Mouse (Mus musculus): ENCODE results near the gene Inf2.

Inf2 gene

DNA sequence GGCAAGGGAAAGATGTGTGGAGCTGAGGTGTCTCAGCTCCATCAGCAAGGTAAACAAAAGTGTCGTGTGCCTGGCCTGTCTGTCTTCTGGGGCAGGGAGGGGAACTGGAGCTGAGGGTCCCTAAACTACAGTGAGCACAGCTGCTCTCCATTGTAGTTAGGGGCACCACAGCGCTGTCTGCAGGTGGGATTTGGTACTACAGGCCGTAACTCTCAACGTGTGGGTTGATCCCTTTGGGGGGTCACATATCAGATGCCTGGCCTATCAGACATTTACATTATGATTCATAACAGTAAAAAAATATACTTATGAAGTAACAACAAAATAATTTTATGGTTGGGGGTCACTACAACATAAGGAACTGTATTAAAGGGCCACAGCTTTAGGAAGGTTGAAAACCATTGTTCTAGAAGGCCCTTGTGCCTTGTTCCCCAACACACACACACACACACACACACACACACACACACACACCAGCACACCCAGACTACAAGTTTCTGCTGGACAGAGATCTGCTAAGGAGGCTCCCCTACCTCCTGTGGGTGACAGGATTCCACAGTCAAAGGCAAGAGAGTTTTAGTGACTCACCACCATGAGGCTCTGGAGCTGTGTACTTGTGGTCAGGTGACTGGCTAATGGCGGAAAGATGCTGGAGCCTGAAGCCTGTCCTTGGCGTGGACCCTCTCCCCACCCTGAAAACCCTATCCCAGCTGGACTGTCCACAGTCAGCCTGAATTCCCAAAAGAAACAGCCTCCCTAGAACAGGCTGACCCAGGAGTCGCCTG is 38.7 kb downstream of the Inf2 start:
- DNase-seq (ENCODE audit: low spot score): peak; percentile 35

- no peak for DNase-seq (ENCODE audit: low spot score)
Measured at GRCm38 (mm10) chr12:112628197-112628596, 39.6 kb downstream of the Inf2 start.

GRCm38 (mm10) chr12:112628928-112629721 is 40.5 kb downstream of the Inf2 start:
- DNase-seq (ENCODE audit: low spot score): peak; percentile 85

- no peak for DNase-seq (ENCODE audit: low spot score)
Measured at GRCm38 (mm10) chr12:112630029-112630428, 41.4 kb downstream of the Inf2 start.

DNA sequence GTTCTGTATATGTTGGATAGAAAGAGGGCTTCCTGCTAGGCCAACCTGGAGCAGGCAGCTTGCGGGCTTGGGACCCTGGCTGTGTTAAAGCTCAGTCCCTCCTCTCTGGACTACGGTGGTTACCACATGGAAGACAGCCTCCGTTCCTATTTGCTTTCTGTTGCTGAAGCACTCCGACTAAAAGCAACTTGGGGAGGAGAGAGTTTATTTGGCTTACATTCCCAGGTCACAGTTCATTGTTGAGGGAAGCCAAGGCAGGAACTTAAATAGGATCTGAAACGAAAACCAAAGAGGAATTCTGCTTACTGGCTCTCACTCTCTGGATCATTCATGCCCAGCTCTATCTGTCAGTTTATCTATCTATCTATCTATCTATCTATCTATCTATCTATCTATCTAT is 42.2 kb downstream of the Inf2 start:
- no peak for DNase-seq (ENCODE audit: low spot score)

GRCm38 (mm10) chr12:112631472-112631871 is 42.9 kb downstream of the Inf2 start:
- DNase-seq (ENCODE audit: low spot score): no peak

DNA sequence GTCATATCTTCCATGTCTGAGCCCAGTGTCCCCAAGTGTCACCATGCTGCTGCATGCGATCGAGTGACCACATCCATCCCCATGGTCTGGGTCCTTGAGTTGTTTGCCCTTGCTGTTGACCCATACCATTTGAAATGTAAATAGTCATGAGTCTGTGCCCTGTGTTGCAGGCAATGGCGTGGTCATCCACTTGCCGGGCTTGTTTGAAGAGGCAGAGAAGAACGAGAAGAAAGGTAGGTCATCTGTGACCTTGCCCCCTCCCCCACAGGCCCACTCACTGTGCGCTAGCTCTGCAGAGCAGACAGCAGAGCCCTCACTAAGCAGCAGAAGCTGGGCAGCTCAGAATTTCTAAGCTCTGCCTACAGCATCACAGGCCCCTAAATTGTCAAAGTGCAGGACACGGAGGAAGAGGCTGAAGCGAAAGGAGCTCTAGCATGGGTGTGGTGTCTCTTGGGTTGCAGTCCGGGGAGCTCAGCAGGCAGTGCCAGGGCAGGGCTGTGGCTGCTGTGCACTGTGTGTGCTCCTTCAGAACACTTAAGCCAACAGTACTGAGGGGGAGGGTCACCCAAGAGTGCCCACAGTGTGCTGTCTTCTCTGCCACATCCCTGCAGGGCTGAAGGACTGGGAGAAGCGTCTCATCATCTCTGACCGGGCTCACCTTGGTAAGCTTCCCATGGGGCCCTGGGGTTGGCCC is 43.6 kb downstream of the Inf2 start:
- DNase-seq (ENCODE audit: low spot score): no peak

GRCm38 (mm10) chr12:112632907-112633306 is 44.3 kb downstream of the Inf2 start:
- DNase-seq (ENCODE audit: low spot score): no peak

- no peak for DNase-seq (ENCODE audit: low spot score)
Measured at GRCm38 (mm10) chr12:112633686-112634085, 45.1 kb downstream of the Inf2 start.

GRCm38 (mm10) chr12:112639526-112639925 is 50.9 kb downstream of the Inf2 start:
- no peak for DNase-seq (ENCODE audit: low spot score)

DNA sequence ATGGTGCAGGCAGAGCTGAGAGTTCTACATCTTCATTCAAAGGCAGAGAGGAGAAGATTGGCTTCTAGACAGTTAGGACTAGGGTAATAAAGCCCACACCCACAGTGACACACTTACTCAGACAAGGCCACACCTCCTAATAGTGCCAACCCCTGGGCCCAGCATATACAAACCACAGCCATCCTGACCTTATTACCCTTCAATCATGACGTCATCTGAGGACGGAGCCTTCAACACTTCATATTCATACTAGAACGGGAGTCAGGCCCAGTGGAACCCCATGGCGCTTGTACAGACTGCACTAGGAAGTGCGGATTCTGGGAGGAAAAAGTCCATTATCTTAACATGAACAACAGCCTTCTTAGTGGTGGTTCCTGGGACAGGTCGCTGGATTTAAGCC is 54.5 kb downstream of the Inf2 start:
- DNase-seq (ENCODE audit: low spot score): no peak

GRCm38 (mm10) chr12:112644180-112644854 is 55.7 kb downstream of the Inf2 start, which contains the start of gene Siva1:
Gene Siva1, plus strand, starts transcription at chr12:112644679.
- DNase-seq (ENCODE audit: low spot score): peak; percentile 99

DNA sequence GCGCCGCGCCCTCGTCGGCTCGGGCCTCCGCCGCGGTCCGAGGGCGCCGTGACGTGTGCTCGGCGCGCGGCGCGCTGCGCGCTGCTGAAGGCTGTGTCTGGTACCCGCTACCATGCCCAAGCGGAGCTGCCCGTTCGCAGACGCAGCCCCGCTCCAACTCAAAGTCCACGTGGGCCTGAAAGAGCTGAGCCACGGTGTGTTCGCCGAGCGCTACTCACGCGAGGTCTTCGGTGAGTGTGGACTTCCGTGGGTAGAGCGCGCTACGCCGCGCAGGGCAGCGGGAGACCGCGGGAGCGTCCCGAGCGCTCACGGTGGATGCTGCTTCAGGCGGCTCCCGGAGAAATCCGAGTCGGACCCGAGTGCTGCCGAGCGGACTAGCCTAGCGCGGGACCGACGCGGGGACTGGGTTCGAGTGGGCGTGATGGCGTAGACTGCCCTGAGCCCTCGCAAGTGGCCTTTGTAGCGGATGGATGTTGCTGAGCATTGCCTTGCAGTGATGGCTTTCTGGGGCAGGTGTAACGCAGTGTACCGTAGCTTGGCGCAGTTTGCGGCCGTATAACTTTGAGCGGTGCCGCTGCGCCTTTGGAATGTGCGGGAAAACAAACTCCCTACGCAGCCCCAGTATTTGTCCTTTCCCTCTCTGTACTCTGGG is 56.4 kb downstream of the Inf2 start:
- DNase-seq (ENCODE audit: low spot score): peak; percentile 51

- DNase-seq (ENCODE audit: low spot score): no peak
Measured at GRCm38 (mm10) chr12:112646139-112646538, 57.6 kb downstream of the Inf2 start.

DNA sequence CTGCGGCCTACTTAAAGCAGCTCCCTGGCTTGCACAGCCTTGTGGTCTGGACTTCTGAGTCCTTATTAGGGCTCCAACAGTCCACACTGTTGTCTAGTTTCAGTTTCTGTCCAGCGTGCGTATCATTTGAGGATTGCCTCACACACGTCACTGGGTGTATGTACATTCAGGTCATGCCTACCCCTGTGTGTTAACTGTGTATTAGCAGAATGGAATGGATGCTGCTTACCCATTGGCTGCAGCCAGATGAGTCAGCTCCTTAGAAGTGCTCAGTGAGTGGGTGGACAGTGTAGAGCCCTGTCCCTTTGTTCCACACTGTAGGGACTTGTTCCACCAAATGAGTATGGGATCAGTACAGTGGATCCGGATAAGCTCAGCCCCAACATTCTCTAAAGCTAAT is 59.5 kb downstream of the Inf2 start:
- no peak for DNase-seq (ENCODE audit: low spot score)

GRCm38 (mm10) chr12:112651778-112652439 is 63.3 kb downstream of the Inf2 start:
- no peak for DNase-seq (ENCODE audit: low spot score)

DNA sequence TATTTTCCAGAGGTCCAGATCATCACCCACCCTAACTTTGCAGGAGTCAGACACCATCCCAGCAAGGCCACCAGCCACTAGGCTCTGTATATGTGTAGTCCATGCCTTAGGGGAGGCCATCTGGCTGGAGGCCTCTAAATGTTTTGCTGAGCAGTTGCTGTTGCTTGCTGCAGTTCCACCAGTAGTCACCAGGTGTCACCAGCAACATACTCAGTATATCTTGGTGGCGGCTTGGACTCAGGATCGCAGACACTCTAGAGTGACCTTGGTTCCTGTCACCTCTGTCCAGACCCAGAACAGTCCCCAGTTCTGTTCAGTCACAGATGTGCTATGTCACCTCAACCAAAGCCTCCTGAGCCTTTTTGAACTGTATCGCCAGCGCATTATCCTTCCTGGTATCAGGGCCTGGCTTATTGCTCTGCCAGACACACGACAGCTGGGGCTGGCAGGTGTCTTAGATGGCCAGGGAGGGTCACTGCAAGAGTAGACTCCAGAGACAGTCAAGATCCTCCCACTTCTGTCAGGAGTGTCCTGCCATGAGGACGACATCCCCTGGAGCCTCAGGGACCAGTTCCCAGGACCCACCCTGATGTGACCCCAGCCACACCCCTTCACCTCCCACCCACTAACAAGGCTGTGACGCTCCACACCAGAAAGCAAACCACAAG is 64.7 kb downstream of the Inf2 start:
- DNase-seq (ENCODE audit: low spot score): peak; percentile 92

- no peak for DNase-seq (ENCODE audit: low spot score)
Measured at GRCm38 (mm10) chr12:112654076-112654475, 65.5 kb downstream of the Inf2 start.

DNA sequence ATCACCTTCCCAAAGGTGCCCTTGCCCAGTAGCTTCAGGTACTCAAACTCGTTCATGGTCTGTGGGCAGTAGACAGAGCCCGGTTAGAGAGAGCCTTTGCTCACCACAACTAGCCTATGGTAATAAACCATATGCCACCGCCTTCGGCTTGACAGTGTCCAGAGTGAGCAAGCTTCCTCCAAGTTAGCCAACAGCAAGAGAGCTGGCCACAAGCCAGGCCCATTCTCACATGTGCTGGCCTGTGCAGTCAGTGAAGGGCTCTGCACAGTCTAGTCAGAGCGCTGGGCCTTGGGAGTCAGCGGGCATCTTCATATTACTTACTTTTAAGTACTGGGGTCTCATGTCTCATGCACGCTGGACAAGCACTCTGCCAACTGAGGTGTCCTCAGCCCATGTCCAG is 70.0 kb downstream of the Inf2 start:
- no peak for DNase-seq (ENCODE audit: low spot score)

GRCm38 (mm10) chr12:112659109-112659508 is 70.5 kb downstream of the Inf2 start:
- DNase-seq (ENCODE audit: low spot score): peak; percentile 27
